Mouse (Mus musculus) lung, embryonic 15.5 days (tissue): ENCODE results near the gene Trim7. TPM values are rescaled to one million over a fixed set of nuclear protein-coding genes. Genes with fewer than 3 reads are reported as not detected.

Experiments
- ATAC-seq: fragments of 200-750 bp; cut with Nextera tagmentation; 2 replicates; pipeline ENCODE4 v1.8.0; 2017; ENCODE audit warnings: moderate number of reproducible peaks, borderline replicate concordance; ENCODE audit not compliant: low FRiP score, low TSS enrichment; ENCODE audit errors: extremely low read depth
- H3K27ac ChIP-seq: fragments of 300-500 bp; sonication (generic); 2 replicates; pipeline ENCODE4 v1.5.1; 2015; ENCODE audit warnings: moderate library complexity, mild to moderate bottlenecking, inconsistent platforms
- H3K27me3 ChIP-seq: fragments of 300-500 bp; sonication (generic); 2 replicates; pipeline ENCODE4 v1.6.1; 2015; ENCODE audit warnings: inconsistent platforms
- H3K36me3 ChIP-seq: fragments of 300-500 bp; sonication (generic); 2 replicates; pipeline ENCODE4 v1.6.1; 2015; ENCODE audit warnings: inconsistent platforms
- H3K4me1 ChIP-seq: fragments of 300-500 bp; sonication (generic); 2 replicates; pipeline ENCODE4 v1.6.1; 2015; ENCODE audit warnings: inconsistent platforms
- H3K4me2 ChIP-seq: fragments of 300-500 bp; sonication (generic); 2 replicates; pipeline ENCODE4 v1.6.1; 2015; ENCODE audit warnings: inconsistent platforms, mild to moderate bottlenecking, moderate library complexity
- H3K4me3 ChIP-seq: fragments of 300-500 bp; sonication (generic); 2 replicates; pipeline ENCODE4 v1.5.1; 2015; ENCODE audit warnings: mild to moderate bottlenecking, inconsistent platforms
- H3K9ac ChIP-seq: fragments of 300-500 bp; sonication (generic); 2 replicates; pipeline ENCODE4 v1.6.1; 2015; ENCODE audit warnings: inconsistent platforms
- H3K9me3 ChIP-seq: fragments of 300-500 bp; sonication (generic); 2 replicates; pipeline ENCODE4 v1.6.1; 2016; ENCODE audit warnings: inconsistent platforms
- WGBS: fragments of 180-500 bp; shearing (Covaris S2); methylation state at CpG from one replicate; pipeline ENCODE4 v1.1.7; 2015; 5-methylcytosine and 5-hydroxymethylcytosine counted together
- polyA plus RNA-seq: library from polyadenylated mRNA; unstranded; fragments of >200 nt; fragmentation: Nextera tagmentation; extraction: Ambion mirVana; gene quantifications from 2 replicates; pipeline ENCODE4 v1.2.1, GENCODE M21; 2015

The Trim7 gene
- polyA plus RNA-seq, 1 experiment from 2014 or later, result 1.1 TPM

GRCm38 (mm10) chr11:48806856-48807562 is 18.9 kb upstream of the Trim7 start:
- 60% methylated on average over 21 of the region's 21 CpGs for WGBS
- H3K27ac ChIP-seq, result no peak overlapping the region
- peak; percentile 28; the same call in 1 of the 2 replicates for ATAC-seq

GRCm38 (mm10) chr11:48807563-48808303 is 18.2 kb upstream of the Trim7 start:
- no peak overlapping the region for H3K27ac ChIP-seq
- H3K27me3 ChIP-seq, result no peaks in the 10 kb centered on the region
- H3K9me3 ChIP-seq, result no peaks in the 10 kb centered on the region
- WGBS, result 53% methylated on average over 14 of the region's 14 CpGs
- ATAC-seq, result peak; percentile 35; the same call in 1 of the 2 replicates
- H3K9ac ChIP-seq, result no peak overlapping the region
- H3K36me3 ChIP-seq, result peaks cover 99% of the 10 kb centered on the region
- no peak overlapping the region for H3K4me2 ChIP-seq
- no peak overlapping the region for H3K4me3 ChIP-seq
- H3K4me1 ChIP-seq, result 0 out of 2 replicates have a peak, but pooled peaks cover 10% of the 10 kb centered on the region

More at GRCm38 (mm10) chr11:48806856-48807562, 18.9 kb upstream of the Trim7 start:
- Histone ChIP-seq H3K36me3 (peaks cover 99% of the 10 kb centered on the region), H3K4me2 (no peak overlapping the region), H3K27me3 (no peaks in the 10 kb centered on the region), H3K9ac (no peak overlapping the region), H3K4me1 (peaks cover 17% of the 10 kb centered on the region), H3K9me3 (no peaks in the 10 kb centered on the region), H3K4me3 (no peak overlapping the region)

DNA sequence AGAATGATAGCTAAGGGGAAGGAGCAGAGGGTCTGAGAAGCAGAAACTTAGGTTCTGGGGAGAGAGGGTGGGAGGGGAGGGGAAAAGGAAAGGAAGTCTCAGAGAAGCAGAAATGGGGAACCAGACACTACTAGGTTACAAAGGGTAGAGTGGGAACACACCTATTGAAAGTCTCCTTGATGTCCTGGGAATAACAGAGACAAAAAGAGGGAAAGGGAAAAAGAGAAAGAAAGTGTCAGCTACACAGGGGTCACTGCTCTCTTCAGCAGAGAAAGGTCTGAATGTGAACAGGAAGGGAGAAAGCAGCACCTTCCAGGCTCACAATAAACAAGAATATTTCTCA is 17.7 kb upstream of the Trim7 start:
- H3K27me3 ChIP-seq, result no peaks in the 10 kb centered on the region
- no peak for ATAC-seq

GRCm38 (mm10) chr11:48808737-48809433 is 17.1 kb upstream of the Trim7 start:
- H3K4me3 ChIP-seq, result no peak overlapping the region
- H3K9me3 ChIP-seq, result no peaks in the 10 kb centered on the region
- peaks cover 93% of the 10 kb centered on the region for H3K36me3 ChIP-seq
- H3K27ac ChIP-seq, result no peak overlapping the region
- no peaks in the 10 kb centered on the region for H3K4me1 ChIP-seq
- H3K4me2 ChIP-seq, result no peak overlapping the region
- H3K9ac ChIP-seq, result no peak overlapping the region
- no peak for ATAC-seq
- no peaks in the 10 kb centered on the region for H3K27me3 ChIP-seq
- 57% methylated on average over 16 of the region's 16 CpGs for WGBS

More for the DNA sequence above, 17.7 kb upstream of the Trim7 start:
- peaks cover 96% of the 10 kb centered on the region for H3K36me3 ChIP-seq
- H3K4me3 ChIP-seq, result no peak overlapping the region
- H3K27ac ChIP-seq, result no peak overlapping the region
- H3K9me3 ChIP-seq, result no peaks in the 10 kb centered on the region
- H3K4me2 ChIP-seq, result no peak overlapping the region
- no peak overlapping the region for H3K9ac ChIP-seq
- H3K4me1 ChIP-seq, result 0 out of 2 replicates have a peak, but pooled peaks cover 5% of the 10 kb centered on the region

DNA sequence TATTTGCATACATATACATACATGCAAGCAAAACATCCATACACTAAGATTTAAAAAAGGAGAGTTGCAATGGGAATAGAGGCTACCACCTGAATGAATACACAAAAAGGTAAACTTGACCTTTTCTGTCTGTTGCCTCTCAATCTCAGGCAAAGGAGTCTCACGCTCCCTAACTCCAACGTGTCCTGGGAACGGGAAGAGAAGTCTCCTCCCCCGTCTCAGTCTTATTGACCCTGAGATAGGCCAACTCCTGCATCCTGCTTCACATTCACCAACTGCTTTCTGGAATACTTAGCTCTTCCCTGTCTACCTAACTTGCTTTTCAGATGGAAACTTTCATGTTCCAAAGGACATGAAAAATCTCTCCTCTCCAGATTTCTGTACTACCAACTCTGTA is 16.5 kb upstream of the Trim7 start:
- no peak overlapping the region for H3K4me3 ChIP-seq
- peaks cover 87% of the 10 kb centered on the region for H3K36me3 ChIP-seq
- H3K4me2 ChIP-seq, result no peak overlapping the region
- no peak for ATAC-seq
- H3K27ac ChIP-seq, result no peak overlapping the region
- H3K4me1 ChIP-seq, result peaks cover 4% of the 10 kb centered on the region; the same call in 1 of the 2 replicates
- H3K27me3 ChIP-seq, result no peaks in the 10 kb centered on the region
- WGBS, result 40% methylated on average over 4 of the region's 4 CpGs
- no peaks in the 10 kb centered on the region for H3K9me3 ChIP-seq
- H3K9ac ChIP-seq, result no peak overlapping the region

GRCm38 (mm10) chr11:48810142-48810541 is 15.8 kb upstream of the Trim7 start:
- H3K4me2 ChIP-seq, result no peak overlapping the region
- no peak overlapping the region for H3K9ac ChIP-seq
- WGBS, result 76% methylated on average over 2 of the region's 2 CpGs
- H3K4me3 ChIP-seq, result no peak overlapping the region
- H3K27ac ChIP-seq, result no peak overlapping the region
- peaks cover 80% of the 10 kb centered on the region for H3K36me3 ChIP-seq
- H3K27me3 ChIP-seq, result no peaks in the 10 kb centered on the region
- no peaks in the 10 kb centered on the region for H3K9me3 ChIP-seq
- H3K4me1 ChIP-seq, result peaks cover 10% of the 10 kb centered on the region; the same call in 1 of the 2 replicates
- ATAC-seq, result no peak

DNA sequence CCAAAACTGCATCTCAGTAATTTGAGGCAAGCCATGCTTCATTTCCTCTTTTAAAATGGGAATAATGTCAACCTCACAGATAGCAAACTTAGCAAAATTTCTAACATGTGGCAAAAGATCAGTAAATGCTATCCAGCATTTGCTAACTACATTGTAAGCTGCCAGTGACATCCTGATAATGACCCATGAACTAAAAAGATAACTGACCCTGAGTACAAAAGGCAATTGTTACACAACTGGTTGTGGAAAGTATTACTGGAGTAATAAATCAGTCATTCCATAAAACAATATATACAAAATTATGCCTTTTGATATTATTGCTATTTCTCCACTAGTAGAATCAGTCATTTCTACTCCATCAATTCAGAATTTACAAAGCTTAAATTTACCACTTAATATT is 12.2 kb upstream of the Trim7 start:
- Histone ChIP-seq H3K27me3 (no peaks in the 10 kb centered on the region), H3K4me1 (peaks cover 23% of the 10 kb centered on the region), H3K27ac (no peak overlapping the region), H3K36me3 (peaks cover 44% of the 10 kb centered on the region), H3K4me3 (no peak overlapping the region), H3K9me3 (no peaks in the 10 kb centered on the region), H3K4me2 (no peak overlapping the region), H3K9ac (no peak overlapping the region)
- no peak for ATAC-seq

GRCm38 (mm10) chr11:48815851-48816250 is 10.1 kb upstream of the Trim7 start:
- Histone ChIP-seq H3K27me3 (no peaks in the 10 kb centered on the region), H3K27ac (no peak overlapping the region), H3K9me3 (no peaks in the 10 kb centered on the region), H3K4me1 (peaks cover 24% of the 10 kb centered on the region), H3K9ac (no peak overlapping the region; the same call in 1 of the 2 replicates), H3K36me3 (peaks cover 23% of the 10 kb centered on the region), H3K4me3 (peak overlapping the region; percentile 82), H3K4me2 (peak overlapping the region; percentile 77)
- 68% methylated on average over 16 of the region's 16 CpGs for WGBS
- ATAC-seq, result no peak

DNA sequence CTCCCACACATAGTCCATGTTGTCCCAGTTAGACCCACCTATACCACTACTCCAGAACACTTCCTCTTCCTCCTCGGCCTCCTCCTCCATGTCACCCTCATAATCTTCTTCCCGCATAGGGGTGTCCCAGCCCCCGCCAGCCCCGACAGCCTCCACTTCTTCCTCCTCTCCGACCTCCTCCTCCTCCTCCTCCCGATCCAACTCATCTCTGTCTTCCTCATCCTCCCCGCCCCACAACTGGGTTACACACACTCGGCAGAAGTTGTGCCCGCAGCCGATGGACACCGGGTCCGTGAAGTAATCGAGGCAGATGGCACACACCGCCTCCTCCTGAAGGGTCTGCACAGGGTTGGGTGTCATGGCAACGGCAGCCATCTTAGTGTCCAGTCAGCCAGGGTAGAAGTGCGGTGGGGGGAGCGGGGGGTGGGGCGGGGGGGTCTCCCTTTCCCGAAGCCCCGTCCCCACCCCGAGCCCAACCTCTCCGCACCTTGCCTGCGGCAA is 9.6 kb upstream of the Trim7 start:
- peak; percentile 27 for ATAC-seq
- Histone ChIP-seq H3K4me3 (peak overlapping the region; percentile 82), H3K9me3 (no peaks in the 10 kb centered on the region), H3K4me2 (peak overlapping the region; percentile 77), H3K9ac (peak overlapping the region; percentile 94), H3K27me3 (no peaks in the 10 kb centered on the region), H3K27ac (peak overlapping the region; percentile 99), H3K4me1 (peaks cover 24% of the 10 kb centered on the region), H3K36me3 (peaks cover 19% of the 10 kb centered on the region)
- whole genome bisulfite sequencing, result 4% methylated on average over 23 of the region's 23 CpGs

- ATAC-seq, result peak; percentile 96
- Histone ChIP-seq H3K9ac (peak within 1 kb of the TSS; percentile 94), H3K36me3 (peaks cover 12% of the 10 kb centered on the region; the same call in 1 of the 2 replicates), H3K27me3 (no peaks in the 10 kb centered on the region), H3K4me3 (peak within 1 kb of the TSS; percentile 82), H3K9me3 (no peaks in the 10 kb centered on the region), H3K4me1 (peaks cover 24% of the 10 kb centered on the region), H3K4me2 (peak within 1 kb of the TSS; percentile 77), H3K27ac (peak within 1 kb of the TSS; percentile 99)
- WGBS, result under 1% methylated on average over 74 of the region's 77 CpGs
These were observed 8.9 kb upstream of the Trim7 start, which contains the start of gene Trim41 for GRCm38 (mm10) chr11:48816800-48817665. Trim41 (minus strand) TSS chr11:48817353.

DNA sequence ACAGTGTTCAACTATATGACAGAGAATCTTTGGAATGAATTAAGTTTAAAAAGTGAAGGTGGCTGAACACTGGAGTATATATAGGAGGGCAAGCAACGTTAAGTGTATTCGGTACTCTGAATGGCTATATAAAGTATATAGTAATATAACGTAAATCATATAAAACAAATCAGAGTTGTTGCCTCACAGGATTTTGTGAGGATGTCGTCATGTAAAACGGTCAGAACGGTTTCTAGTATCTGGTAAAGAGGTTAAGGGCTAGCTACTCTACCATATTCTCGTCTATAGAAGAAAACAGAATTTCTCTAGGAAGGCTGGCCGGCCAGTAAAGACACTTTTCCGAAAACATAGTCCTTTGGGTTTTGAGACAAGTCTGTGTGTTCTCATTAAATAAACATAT is 8.1 kb upstream of the Trim7 start:
- no peak for ATAC-seq
- Histone ChIP-seq H3K4me1 (peaks cover 24% of the 10 kb centered on the region), H3K4me3 (peak overlapping the region; percentile 82), H3K9ac (peak overlapping the region; percentile 94), H3K27ac (peak overlapping the region; percentile 99), H3K4me2 (peak overlapping the region; percentile 77), H3K27me3 (no peaks in the 10 kb centered on the region), H3K9me3 (no peaks in the 10 kb centered on the region), H3K36me3 (peaks cover 5% of the 10 kb centered on the region; the same call in 1 of the 2 replicates)
- 5% methylated on average over 9 of the region's 9 CpGs for WGBS
